Mouse (Mus musculus) layer of hippocampus, adult 18-20 months (tissue): ENCODE results near the gene Mdk. TPM values are rescaled to one million over a fixed set of nuclear protein-coding genes. Genes with fewer than 3 reads are reported as not detected.

ENCODE experiments used
- DNase-seq, 2 experiments: peaks; one replicate each; pipeline ENCODE4 v3.0.0; 2022; ENCODE audit warnings: low spot score in 2 of 2
- total RNA-seq, 2 experiments: library from RNA; stranded (reverse); gene quantifications; 2 replicates each; pipeline ENCODE4 v1.2.3; 2021

The Mdk gene
- total RNA-seq, 2 experiments from 2014 or later = 23.9 to 25.5 TPM

DNA sequence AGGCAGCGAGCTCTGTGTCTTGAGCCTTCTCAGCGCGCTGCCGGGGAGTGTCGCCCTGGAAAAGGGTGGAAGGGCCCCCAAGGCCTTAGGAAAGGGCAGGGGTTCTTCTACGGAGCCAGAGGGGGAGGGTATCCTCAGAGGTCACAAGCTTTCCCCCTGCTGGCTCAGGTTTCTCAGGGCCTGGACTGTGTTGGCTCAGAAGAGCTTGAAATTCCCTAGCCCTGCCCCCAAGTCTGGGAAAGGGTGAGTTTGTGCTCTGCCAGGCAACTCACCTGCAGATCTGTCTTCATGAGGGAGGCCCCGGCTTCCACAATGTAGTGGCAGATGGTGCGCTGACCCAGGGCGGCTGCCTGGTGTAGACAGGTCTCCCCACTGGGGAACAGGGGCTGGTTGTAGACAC, 1.4 kb upstream of the Mdk start:
- no peak for DNase-seq

DNA sequence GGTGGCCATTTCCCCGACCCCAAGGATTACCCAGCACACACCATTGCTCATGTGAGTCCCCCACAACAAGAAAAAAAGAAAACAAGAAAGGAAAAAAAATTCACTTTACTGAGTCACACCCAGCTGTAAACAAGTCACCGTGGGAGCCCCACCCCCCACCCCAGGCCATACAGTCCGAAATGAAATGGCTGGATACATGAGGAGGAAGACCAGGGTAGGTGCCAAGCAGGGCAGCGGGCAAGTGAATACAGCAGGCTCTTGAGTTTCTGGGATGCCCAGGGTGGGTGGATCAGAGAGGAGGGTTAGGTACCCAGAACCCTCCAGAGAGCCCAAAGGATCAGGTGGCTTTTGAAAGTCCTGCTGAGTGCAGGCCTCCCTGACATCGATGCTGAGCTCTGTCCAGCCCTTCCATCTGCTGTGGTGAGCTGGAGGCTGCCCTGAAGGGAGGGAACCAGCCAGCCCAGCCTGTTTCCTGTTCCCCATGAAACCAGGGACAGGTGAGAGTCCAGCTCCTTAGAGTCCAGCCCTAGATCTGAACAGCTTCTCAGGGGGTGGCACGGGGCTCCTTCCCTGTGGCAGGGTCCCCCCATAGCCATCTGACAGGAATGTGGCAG, 747 bp upstream of the Mdk start:
- DNase-seq = no peak

DNA sequence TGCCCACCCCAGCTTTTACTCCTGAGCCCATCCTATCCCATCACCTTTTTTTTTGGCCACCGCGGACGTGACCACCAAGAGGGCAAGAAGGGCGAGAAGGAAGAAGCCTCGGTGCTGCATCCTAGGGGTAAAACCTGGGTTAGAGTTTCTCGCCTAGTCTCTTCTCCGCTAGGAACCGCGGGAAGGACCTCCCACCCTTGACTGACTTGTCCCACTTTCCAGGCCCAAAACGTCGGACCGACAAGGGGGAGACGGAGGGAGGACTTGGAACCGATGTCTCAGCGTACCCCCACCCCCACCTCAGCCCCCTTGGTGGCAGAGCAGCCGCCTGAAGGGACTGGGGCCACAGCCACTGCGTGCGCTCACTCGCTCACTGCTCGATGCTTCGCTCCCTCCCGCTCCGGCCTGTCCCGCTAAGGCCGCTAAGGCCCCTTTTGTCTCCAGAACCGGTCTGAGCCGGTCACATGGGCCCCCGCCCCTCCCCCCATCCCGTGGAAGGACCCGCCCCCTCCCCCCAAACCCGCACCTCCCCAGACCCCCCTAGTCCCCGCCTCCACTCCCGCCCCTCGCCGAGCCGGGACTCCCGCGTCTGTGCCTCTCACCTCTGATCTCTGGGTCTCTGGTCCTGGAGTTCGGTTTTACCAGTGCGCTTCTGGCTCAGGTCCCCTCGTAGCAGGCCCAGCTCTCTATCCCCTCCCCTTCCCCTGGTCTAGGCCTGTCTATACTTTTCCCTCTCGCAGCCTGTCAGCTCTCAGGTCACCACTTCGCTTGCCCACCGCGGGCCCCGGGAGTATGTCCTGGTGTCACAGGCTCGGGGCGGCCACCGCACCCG, 553 bp downstream of the Mdk start:
- no peak for DNase-seq

DNA sequence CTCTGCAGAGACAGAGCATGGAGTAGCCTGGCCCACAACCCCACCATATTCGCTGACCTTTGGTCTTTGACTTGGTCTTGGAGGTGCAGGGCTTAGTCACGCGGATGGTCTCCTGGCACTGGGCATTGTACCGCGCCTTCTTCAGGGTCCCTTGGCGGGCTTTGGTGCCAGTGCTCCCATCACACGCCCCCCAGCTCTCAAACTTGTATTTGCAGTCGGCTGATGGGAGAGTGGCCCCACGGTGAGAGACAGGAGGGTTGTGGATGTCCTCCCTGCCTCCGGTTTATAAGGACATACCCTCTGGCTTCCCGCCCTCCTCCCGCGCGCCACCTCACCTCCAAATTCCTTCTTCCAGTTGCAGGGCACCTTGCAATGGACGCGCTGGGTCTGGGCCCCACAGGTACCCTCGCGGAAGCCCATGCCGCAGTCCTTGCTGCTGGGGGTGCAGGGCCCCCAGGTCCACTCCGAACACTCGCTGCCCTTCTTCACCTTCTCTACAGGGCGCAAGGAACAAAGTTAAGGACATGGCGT, 1.3 kb downstream of the Mdk start:
- no peak for DNase-seq

DNA sequence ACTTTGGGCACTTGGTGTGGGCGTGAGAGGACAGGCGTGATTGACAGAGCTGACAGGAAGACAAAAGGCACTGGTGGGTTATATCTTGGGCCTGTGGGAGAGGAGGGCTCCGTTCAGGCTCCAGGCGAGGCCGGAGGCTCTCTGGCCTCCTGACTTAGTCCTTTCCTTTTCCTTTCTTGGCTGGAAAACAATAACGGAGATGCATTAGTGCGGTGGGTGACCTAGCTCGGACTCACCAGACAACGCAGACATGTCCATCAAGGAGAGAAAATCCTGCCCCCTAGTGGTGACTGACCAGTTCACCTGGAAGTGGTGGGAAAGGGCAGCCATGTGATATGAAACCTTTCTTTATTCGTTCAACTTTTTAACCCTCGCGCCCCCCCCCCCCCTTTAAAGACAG, 2.2 kb downstream of the Mdk start:
- DNase-seq = no peak

DNA sequence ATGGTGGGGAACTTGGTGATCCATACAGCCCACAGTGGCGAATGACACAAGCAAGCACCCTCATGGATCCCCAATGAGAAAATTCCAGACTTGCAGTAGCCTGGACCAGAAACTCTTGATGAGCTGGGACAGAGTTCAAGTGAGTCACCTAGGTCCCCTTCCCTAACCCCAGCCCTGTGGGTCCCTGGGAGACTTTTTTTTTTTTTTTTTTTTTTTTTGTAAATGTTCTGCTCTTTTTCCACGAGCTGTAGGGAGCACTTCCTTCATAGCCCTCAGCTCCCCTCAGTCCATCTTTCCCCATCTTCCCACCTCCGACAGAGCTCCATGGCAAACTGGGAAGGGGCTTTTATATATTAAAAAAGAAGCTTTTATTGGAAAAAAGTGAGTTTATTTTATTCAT, 2.6 kb downstream of the Mdk start:
- no peak for DNase-seq

DNA sequence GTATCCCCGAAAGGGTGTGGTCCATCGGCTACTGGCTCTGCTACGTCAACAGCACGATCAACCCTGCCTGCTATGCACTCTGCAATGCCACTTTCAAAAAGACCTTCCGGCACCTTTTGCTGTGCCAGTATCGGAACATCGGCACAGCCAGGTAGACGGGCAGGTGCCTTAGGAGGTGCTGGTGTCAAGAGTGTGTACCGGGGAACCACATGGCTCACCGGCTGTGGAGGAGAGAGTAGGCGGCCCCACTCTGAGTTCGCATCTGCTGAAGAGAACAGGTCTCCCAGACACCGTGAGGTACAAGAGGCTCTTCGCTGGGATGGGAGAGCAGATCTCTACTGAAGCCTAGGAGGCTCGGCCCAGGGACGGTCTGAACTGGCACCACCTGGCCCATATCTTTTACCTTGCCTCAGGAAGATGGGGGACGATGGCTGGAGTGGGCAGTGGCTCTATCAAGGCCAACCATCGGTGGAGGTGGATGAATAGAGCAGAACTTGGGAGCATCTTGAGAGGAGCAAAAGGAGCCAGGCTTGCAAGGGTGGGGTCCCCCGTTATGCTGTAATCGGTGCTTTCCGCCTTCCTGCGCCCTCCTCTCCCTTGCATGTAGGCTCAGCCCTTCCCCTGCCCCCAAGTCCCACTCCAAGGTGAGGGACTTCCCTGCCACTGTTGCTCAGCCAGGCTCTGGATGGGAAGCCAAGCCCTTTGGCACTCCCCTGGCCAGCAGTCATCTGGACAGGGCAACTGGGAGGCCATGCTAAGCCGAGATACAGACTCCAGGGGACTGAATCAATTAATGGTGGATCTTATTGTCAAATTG, 3.4 kb downstream of the Mdk start:
- no peak for DNase-seq

DNA sequence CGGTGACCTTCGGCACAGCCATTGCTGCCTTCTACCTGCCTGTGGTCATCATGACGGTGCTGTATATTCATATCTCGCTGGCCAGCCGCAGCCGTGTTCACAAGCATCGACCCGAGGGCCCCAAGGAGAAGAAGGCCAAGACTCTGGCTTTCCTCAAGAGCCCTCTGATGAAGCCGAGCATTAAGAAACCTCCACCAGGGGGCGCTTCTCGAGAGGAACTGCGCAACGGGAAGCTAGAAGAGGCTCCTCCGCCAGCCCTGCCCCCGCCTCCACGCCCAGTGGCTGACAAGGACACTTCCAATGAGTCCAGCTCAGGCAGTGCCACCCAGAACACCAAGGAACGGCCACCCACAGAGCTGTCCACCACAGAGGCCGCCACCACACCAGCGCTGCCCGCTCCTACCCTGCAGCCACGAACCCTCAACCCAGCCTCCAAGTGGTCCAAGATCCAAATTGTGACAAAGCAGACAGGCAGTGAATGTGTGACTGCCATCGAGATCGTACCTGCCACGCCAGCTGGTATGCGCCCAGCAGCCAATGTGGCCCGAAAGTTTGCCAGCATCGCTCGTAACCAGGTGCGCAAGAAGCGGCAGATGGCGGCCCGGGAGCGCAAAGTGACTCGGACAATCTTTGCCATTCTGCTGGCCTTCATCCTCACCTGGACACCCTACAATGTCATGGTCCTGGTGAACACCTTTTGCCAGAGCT, 4.1 kb downstream of the Mdk start:
- DNase-seq = peak in 1 of 2 experiments; percentile 85

DNA sequence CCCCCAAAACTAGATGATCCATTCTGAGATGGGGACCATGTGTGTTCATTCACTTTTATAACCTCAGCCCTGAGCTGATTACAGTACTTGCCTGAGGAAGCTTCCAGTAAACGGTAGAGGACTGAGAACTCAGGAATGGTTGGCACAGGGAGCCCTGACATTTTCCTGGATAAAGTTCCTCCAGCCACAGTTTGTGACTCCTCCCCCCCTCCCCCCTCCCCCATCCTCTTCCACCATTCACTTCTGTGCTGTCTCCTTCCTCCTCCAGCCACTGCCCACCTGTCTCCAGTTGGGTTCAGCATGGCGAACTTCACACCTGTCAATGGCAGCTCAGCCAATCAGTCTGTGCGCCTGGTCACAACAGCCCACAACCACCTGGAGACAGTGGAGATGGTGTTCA, 5.1 kb downstream of the Mdk start, which contains the start of gene Chrm4:
Gene Chrm4 (plus strand): TSS at position 301 of the 400 bp plus-strand sequence.
- DNase-seq = no peak

DNA sequence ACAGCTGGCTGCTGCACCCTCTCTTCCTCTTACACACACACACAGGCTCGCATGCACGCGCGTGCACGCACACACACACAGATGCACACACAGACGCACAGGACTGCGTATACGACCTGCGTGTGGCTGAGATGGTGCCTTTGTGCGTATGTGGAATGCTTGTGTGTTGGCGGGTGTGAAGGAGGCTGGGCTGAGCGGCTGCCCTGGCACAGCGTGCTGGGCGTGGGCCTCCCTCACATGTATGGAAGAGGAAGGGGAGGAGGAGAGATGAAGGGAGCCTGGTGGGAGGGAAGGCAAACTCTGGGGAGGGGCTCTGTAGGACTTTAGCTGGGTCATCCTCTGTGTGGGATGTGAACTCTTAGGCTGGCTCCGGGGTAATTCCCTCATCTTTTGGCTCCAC, 6.7 kb downstream of the Mdk start:
- DNase-seq = peak in 1 of 2 experiments; percentile 67

DNA sequence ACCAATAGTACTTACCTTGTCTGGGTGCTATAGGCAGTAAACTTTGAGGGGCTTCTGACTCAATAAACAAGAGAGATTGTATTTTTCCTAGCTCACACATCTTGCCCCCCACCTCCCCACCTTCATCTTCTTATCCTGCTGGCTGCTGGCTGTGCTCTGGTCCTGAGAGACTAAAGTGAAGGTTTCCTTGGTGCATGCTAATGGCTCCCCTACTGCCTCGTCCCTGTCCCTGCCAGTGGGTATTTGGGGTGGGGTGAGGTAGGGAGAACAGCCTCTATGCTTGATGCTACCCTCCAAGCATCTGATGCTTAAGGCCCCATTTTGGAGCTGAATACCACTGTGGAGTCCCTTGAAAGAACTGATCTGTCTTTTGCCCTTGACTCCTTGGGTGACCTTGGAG, 7.4 kb downstream of the Mdk start:
- DNase-seq = no peak

DNA sequence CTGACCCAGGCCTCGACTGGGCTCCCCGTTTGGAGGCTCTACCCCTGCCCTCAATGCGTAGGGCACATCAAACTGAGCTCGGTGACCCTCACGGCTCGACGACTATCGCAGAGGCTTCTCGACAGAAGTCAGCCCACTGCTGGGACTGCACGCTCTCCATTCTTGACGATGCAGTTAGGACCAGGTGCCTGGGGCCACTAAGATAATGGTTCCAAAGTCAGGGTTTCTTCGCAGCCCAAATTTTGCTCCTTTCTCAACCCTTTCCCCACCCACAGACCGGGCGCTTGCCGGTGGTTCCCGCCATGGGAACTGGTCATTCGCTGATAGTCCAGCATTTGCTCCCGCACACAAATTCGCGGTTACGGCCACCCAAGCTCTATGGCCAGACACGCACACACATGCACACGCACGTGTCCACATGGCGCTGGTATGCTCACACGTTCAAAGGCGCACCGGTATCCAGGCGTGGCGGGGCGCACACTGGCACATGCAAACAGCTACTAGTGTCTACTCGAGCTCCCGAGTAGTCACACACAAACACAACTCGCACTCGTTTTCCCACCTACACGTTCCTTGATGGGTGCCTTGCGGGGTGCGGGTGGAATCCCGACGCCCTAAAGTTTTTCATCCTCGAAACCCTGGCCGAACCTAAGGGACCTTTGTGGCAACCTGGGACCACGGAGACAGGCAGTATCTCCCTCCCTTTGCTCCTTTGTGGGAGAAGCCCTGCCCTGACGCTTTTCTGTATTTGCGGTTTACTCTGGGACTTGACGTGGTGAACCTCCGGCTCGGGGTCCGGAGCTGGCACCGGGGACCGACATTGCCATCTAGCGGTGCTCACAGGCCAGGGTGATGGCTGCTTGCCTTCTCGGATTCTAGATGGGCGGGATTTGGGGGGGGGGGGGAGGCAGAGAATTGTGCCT, 8.4 kb downstream of the Mdk start:
- peak in 1 of 2 experiments; percentile 83 for DNase-seq

DNA sequence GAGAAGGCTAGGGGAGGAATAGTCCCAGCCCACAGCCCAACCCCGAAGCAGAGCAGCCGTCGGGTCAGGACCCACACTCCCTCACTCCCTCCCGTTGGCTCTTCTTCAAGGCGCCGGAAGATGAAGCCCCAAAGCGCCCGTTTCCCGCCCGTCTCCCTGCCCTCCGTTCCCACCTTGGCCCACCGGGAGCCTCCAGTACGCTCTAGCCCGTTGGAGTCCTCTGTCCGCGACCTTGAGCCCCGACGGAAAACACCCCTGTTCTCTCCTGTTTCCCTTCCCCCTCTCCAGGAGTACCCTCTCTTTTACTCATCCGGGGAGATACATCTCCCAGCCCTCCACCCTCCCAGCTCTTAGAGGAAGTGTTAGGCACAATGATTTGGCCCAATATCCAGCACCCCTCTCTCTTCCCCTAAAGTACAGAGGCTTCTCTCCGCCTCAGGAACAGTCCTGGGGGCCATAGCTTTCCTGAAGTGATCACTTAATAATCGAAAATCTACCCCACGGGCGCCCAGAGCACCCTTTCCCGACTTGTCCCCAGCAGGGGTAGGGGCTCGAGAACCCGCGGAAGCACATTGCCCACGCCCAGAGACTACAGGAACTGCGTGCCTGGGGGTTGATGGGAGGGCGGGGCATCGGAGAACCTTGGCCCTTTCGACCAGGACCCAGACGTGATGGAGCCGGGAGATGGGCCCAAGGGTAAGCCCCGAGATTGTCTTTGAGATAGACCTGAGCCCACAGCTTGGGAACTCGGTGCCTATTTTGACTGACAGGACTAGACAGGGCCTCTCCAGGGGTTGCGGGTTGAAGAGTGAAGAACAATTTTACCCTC, 9.3 kb downstream of the Mdk start:
- DNase-seq = peak in 1 of 2 experiments; percentile 36

DNA sequence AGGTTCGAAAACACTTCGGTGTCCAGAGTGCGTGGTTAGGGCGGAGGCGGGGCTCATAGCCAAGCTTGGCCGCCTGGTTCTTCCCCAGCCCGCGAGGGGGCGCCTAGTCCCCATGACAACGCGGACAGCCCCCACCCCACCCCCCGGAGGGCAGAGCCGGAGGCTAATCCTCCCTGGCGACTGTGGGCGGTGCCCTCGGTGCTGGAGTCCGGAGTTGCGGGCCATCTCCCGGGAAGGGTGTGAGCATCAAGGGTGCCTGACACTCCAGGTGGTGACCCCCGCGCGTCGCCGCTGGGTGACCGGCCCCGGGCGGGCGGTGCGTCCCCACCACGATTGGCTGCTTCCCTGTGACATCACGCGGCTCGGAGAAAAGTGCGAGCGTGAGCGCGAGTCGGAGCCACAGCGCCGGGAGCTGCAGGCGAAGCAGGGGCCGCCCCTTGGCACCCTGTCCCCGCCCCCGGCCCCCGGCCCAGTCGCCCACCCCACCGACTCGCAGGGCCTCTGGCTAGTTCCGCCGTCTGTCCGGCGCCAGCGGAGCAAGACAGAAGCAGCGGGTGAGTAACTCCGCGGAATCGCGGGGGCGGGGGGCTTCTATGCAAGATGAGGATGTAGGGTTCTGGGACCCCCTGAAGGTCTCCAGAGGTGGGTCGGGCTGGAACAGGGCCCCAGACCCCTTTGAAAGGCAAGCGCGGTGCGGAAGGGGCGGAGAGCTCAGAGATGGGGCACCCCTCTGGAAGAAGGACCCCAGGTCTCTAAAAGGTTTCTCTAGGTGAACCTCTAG, 10.1 kb downstream of the Mdk start:
- DNase-seq = peak; percentile 77 to 80

DNA sequence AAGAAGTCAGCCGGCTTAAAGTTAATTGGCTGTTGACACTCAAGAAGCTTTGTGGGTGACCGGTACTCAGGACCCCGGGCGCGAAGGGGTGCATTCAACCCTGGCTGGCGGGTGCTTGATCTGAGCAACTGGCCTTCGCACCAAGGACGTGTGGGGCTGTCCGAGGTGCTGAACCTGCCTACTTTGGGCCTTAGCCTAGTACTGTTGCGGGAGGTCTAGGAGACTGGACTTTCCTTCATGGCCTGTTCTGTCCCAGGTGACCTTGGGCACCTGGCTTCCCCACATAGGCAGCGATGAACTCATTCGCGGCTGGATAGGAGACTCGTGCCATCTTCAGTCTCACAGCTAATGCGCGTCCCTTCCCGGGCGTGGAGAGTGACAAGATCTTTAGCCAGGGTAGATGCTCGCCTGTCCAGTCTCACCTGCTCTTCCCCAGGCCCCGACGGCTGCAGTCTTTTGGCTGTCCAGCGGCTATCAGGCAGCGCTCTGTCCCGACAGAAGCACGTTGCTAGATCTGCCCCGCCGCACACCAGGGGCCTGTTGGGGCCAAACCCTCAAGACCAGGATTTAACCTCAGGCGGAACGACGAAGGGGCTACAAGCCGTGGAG, 10.8 kb downstream of the Mdk start:
- no peak for DNase-seq

DNA sequence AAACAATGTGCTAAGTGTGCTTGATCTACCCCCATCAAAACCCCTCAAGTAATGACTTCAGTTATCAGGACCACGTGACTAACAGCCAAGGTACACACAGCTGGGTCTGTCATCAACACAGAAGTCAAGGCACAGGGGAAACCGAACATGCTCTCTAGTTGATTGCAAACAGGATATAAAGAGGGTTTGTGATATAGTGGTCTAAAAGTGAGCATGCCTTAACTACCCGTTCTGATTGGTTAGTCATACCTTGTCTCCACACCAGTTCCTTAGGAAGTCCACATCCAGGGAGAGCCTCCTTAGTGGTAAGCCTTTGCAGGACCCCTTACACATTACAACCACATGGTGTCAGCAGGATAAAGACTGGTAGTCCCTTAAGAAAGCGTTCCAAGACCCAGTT, 12.0 kb downstream of the Mdk start:
- no peak for DNase-seq

DNA sequence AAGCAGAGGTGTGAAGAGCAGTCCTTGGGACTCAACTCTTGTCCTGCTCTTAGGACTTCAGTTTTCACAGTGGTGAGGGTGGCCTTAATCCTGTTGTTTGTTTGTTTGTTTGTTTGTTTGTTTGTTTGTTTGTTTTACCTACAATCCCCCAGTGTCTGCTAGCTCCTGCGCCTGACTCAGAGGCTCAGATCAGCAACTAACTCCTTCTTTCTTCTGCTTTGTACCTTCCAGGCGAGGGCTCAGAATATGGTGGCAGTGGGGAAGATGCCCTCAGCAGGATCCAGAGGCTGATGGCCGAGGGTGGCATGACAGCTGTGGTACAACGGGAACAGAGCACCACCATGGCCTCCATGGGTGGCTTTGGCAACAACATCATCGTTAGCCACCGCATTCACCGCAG, 15.0 kb downstream of the Mdk start:
- DNase-seq = no peak
